Mouse (Mus musculus) left cerebral cortex, postnatal 36 days (tissue): Measurements from ENCODE around the gene Uts2r. TPM values are rescaled to one million over a fixed set of nuclear protein-coding genes. Genes with fewer than 3 reads are reported as not detected.

Source experiments
- DNase-seq, 2 experiments: peaks; one replicate each; pipeline ENCODE4 v3.0.0; 2021 to 2022; ENCODE audit warnings: low spot score in 2 of 2, mixed read lengths in 1 of 2
- intact Hi-C: fragments of 180-260 bp; cut with DNase I; formaldehyde crosslinking; loops from one replicate; pipeline ENCODE4 v1.15.1; 2025
- total RNA-seq, 2 experiments: library from RNA; stranded (reverse); gene quantifications; 2 replicates each; pipeline ENCODE4 v1.2.3; 2021

The Uts2r gene
- total RNA-seq, 2 experiments from 2014 or later: not detected

DNA sequence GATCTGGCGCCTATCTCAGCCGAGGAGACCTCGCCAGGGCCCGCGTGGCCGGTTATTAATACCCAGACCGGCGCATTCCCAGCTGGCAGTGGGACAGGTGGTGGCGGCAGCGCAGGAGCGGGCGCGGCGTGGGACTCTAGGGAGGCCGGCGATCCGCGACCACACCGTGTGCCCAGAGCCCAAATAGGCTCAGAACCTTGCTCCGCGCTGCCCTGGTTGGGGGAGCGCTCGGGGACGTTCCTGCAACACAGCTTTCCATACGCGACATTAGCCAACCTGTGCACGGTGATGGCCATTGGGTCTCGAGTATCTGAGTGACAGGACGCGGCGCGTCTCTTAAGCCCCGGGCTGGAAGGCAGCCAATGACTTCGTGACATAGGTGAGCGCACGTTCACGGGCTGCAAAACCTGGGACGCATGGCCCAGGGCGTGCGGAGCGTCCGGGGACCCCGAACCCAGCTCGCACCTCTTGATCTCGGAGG, 3.6 kb upstream of the Uts2r start:
- intact Hi-C loops: no loop called here
- DNase-seq: no peak

DNA sequence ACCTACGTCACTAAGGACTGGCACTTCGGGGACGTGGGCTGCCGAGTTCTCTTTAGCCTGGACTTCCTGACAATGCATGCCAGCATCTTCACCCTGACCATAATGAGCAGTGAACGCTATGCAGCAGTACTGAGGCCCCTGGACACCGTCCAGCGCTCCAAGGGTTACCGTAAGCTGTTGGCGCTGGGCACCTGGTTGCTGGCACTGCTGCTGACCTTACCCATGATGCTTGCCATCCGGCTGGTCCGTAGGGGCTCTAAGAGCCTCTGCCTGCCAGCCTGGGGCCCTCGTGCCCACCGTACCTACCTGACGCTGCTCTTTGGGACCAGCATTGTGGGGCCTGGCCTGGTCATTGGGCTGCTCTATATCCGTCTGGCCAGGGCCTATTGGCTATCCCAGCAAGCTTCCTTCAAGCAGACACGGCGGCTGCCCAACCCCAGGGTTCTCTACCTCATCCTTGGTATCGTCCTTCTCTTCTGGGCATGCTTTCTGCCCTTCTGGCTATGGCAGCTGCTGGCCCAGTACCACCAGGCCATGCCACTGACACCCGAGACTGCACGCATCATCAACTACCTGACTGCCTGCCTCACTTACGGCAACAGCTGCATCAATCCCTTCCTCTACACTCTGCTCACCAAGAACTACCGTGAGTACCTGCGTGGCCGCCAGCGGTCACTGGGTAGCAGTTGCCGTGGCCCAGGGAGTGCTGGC, 720 bp downstream of the Uts2r start:
- intact Hi-C loops: no loop called here
- DNase-seq: no peak

DNA sequence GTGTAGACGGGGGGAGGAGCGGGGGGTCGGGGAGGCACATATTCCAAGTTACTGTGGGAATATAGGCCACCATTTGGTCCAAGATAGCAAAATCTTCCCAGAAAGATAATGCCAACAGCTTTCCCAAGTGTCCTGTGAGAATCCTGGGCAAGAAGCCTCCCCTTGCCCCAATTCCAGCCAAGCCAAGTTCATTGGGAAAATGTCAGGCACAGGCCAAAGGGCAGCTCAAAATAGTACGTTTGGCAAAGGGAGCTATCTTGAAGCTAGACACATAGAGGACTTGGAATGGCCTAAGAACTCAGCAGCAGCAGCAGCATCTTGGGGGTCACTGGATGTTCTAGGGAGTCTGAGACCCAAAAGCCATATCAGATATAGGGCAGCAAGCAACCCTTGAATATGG, 3.7 kb downstream of the Uts2r start:
- no peak for DNase-seq

DNA sequence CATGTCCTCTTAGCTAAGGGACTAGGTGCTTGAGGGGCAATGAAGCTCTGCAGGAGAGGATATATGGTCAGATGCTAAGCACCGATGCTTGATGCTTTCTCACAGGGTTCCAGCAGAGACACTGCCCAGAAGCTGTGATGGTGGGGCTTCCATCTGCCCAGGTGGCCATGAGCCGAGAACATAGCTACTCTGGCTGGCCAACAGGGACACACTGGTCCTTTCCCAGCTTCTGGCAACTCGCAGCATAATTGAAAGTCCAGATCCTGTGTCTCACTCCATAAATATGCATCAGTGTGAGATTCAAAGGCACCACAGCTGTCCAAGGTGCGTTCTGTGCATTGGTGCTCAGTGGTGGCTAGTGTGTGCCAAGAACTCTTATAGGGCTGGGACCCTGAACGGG, 13.1 kb downstream of the Uts2r start:
- intact Hi-C loops: no loop called here
- DNase-seq: no peak

More for the DNA sequence above, 3.7 kb downstream of the Uts2r start:
- intact Hi-C loops: no loop called here

DNA sequence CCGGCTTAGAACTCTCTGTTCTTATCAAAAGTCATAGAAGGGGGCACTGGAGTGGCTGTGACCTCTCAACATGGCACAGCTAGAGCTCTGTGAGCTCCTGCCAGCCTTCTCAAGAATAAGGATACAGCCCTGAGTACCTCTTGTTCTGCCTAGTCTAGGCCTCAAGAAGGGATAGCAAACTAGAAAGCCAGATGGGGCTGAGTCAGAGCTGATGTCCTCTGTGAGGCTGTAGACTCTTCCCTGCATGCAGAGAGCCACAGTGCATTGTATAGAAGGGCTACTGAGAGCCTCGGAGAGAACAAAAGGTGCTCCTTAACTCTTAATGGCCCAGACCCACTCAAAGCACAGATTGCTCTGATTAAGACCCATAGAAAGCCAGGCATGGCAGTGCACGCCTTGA, 14.2 kb downstream of the Uts2r start:
- intact Hi-C loops: no loop called here
- DNase-seq: no peak

DNA sequence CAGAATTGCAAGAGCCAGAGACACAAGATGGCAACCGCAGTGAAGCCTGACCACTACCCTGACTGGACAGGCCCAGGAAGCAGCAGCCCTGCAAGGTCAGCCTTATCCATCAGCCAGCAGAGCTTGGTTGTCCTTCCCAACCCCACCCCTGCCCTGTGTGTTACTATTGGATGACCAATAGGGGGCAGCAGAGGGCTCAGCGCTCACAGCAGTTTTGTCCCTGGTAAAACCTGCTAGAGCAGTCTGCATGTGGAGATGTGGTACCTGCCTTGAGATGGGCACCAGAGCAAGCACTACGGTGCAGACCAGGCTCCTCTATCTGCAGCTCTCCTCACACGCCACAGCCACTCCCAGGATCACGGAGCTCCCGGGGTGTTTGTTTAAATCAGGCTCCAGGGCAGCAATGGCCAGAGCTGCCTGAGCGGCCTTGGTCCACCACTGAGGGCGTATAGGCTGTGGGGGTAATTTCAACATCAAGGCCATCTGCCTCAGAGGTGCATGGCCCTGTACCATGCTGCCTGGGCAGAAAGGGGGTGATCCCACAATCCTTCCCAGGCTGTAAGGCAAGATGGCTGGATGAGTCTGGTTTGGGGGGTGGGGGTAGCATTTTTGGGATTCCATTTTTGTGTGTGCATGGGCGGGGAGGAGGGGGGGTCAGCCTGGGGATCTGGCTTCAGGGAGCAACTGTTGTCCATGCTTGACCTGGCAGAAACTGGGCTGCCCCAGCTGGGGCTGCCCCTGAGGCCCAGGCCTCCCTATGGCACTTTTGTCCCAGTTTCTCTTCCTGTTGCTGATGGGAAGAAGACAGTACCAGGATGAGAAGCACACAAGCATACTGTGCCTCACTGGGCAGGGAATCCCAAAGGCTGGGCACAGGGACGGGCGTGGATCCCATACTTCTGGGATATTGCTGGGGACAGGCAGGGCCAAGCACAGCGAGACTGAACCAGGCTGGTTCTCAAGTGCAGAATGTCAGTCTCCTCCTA, 16.5 kb downstream of the Uts2r start:
- intact Hi-C loops: no loop called here
- no peak for DNase-seq

DNA sequence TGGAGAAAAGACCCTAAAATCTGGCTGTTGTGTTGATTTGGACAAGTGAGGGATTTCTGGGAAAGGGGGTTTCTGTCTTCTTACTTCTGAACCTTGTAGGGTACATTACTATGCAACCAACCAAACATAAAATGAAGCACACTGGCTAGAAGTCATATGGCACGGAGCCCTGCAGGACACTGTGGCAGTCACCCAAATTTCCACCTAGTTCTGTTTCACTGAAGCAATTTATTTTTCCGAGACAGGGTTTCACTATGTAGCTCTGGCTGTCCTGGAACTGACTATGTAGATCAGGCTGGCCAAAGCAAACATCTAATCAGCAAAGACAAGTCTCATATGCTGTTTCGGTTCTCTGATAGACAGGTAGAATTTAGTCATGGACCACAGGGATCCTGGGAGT, 29.6 kb downstream of the Uts2r start:
- no peak for DNase-seq
- intact Hi-C loops: no loop called here

DNA sequence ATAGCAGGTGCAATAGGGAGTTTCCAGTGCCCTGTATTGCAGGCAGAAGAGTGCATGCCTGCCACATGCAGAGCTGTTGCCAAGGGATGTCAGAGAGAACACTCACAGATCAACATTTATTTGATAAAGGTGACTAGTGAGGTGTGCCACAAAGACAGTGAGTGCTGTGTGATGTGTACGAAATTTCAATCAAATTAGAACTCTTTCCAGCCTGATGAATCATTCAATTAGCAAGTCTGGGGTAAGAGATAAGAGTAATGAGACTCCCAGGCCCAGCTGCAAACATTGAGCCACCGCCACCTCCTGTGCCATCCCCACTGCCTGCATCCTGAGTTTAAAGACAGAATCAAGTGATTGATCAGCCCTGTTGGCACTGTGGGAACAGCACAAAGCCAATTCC, 32.7 kb downstream of the Uts2r start:
- no peak for DNase-seq
- intact Hi-C loops: no loop called here

DNA sequence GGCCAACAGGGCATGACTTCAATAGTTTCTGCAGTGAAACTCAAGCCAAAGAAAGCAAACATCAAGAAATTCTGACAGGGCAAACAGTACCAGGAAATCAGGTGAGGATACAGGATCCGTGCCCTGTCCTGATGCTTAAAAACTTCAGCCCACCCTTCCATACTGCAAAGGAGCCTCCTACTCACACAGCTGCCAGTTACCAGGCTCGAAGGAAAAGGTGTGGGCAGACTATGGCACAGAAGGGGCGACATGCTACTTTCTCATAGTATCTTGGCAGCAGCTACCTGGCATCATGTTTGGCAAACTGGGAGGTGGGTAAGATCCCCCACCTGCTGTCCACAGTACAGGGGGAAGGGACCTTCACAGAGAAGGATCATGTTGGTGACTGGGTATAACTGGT, 33.3 kb downstream of the Uts2r start:
- intact Hi-C loops: no loop called here
- DNase-seq: peak in 1 of 2 experiments; percentile 18

DNA sequence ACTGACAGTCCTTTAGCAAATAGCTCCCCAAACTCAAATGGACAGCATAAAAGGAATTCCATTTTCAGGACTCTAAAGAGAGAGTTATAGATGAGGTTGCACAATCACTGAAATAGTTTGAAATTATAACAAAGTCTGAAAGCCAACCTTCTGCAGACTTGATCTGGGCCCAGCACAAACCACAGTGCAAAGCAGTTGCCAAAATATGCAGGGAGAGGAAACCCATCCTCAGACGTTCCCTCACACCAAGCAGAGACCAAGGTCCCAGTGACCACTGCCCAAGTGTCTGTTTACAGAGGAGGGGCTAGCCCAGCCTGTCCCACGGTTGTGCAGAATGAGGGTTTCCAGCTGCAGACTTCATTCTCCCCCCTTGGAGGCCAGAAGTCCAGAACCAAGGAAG, 38.6 kb downstream of the Uts2r start:
- no peak for DNase-seq
- intact Hi-C loops: no loop called here

DNA sequence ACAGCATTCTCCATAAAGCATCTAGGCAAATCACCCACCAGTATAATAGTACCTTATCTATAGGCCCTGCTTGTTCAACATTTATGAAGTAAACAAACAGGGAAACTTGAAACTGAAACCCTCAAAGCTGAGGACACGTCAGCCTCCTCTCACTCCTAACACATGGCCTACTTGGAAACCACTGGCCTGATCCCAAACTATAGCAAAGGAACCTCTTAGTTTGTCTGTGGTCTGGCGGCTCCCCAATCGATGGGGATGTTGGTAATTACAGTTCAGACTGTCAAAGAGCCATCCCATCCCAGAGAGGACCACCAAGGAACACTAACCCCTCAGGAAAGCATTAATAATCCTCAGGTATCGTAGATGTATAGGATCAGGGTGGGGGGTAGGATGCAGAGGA, 39.8 kb downstream of the Uts2r start:
- intact Hi-C loops: loop anchor here (5.0 kb wide), 1 partner anchor 183 kb away; no protein-coding TSS in a partner anchor
- DNase-seq: no peak

DNA sequence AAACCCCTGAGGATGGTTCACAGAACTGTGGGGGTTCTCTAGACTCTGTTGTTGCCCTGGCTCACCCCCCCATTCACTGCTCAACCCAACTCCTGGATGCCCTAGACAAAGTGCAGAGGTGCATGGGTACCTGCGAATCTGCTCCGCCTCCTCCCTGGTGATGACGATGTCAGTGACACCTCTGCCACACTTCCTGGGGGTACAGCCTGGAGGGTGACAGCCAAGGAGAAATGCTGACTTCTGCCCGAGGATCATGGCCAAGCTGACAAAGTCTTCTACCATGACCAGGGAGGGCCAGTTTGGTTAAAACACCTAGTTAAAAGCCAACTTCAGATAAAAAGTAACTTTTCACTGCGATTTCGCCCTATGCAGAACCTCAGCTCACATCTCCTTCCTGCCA, 40.7 kb downstream of the Uts2r start:
- no peak for DNase-seq
- intact Hi-C loops: loop anchor here (5.0 kb wide), 1 partner anchor 183 kb away; no protein-coding TSS in a partner anchor

DNA sequence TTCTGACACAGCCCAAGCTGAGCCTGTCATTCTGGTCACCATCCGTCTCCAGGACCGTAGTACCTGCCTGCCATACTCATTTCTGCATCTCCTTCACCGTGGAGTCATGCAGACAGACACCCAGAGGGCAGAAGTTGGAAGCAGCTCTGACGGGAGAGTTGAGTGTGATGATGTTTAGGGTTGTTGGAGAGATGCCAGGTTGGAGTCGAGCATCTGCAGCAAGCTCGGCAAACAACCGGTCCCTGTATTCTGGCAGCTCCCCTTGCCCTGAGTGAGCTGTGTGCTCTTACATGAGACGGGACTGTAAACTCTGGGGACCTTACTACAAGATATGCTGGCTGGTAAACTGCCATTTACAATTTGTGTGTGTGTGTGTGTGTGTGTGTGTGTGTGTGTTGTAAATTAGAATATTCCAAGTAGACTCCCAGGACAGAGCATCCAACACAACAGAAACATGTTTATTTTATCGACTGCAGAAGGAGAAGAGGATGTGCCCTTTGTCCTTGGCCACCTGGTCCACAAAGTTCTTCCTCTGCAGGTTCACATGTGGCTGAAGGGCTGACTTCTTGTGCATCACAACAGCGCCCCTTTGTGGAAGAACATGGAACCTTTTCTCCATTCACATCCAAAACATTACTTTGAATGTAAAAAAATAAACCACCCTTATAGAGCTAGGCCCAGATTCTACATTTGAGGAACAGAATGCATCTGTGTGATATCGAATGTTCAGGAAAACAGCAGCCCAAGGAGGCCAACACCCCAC, 41.5 kb downstream of the Uts2r start:
- intact Hi-C loops: loop anchor here (5.0 kb wide), 1 partner anchor 184 kb away; no protein-coding TSS in a partner anchor
- peak in 1 of 2 experiments; percentile 33 for DNase-seq

DNA sequence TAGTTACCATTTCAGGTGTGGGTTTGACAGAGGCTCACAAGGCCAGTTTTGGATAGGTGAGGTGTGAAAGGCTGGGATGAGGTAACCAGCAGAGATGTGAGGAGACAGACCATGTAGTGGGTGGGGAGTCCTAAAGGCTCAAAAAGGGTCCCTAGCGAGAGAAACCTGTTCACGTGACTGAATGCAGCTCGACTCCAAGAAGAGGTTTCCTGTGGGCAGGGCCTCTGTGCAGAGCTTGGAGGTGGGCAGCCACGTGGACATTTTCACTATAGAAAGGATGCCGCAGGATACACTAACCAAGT, 43.7 kb downstream of the Uts2r start:
- intact Hi-C loops: loop anchor here (5.0 kb wide), 1 partner anchor 187 kb away; no protein-coding TSS in a partner anchor
- DNase-seq: no peak

DNA sequence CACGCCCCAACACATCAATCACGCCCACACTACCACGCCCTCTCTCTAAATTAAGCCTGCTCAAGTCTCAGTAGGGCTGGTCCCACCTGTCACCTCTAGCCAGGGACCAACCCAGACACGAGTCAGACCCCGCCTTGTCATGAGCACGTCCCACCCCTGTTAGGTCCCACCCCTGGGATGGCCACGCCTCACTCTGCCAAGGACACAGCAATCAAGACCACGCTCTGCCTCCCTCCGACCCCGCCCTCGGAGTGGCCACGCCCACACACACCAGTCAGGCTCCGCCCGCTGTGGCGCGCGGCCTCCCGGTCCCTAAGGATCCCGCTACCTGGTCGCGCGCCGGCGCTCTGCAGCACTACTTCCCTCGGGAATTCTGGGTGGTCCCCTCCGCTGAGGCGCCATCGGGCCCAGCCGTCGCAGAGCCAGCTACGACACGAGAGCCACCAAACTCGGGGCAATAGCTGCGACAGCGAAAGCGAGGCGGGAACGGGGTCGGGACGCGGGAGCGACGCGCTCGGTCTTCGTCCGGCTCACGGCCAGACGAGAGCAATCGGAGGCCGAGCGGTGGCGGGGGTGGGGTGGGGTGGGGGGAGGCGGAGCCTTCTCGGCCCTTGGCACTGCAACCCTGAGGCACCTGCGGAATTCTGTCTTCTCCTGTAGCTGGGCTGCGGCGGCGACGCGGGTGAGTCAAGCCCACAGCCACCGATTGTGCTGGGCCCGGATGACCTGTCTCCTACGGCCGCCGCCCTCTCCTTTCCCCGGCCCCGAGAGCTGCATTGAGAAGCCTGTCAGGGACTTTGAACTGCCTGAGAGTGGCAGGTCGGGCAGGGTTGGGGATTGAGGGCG, 44.3 kb downstream of the Uts2r start, which contains the start of the genes Hexdc and Ogfod3:
TSS of gene Hexdc (plus strand) at position 273 of the 846 bp plus-strand sequence.
TSS of gene Ogfod3 (minus strand) at position 551 of the 846 bp plus-strand sequence.
- intact Hi-C loops: loop anchor here (5.0 kb wide), 1 partner anchor 187 kb away; no protein-coding TSS in a partner anchor
- DNase-seq: peak; percentile 90 to 92
